Mouse (Mus musculus) liver, embryonic 11.5 days (tissue): ENCODE results near the gene Magi1. TPM values are rescaled to one million over a fixed set of nuclear protein-coding genes. Genes with fewer than 3 reads are reported as not detected.

Experiments used
- ATAC-seq: fragments of 200-750 bp; cut with Nextera tagmentation; replicated peaks from 2 replicates; pipeline ENCODE4 v1.8.0; 2017; ENCODE audit warnings: moderate number of reproducible peaks, mild to moderate bottlenecking, moderate TSS enrichment, moderate library complexity; ENCODE audit not compliant: low FRiP score
- DNase-seq: peaks from one replicate; pipeline ENCODE4 v3.0.0-alpha.2; 2017; ENCODE audit warnings: low spot score
- H3K27ac ChIP-seq: fragments of 300-500 bp; sonication (generic); 2 replicates; pipeline ENCODE4 v1.5.1; 2014; ENCODE audit warnings: mild to moderate bottlenecking, low read depth, low read length, control low read depth
- H3K27me3 ChIP-seq: fragments of 300-500 bp; sonication (generic); replicated peaks from 2 replicates; pipeline ENCODE4 v1.6.1; 2014; ENCODE audit warnings: low read length, mixed read lengths; ENCODE audit not compliant: control insufficient read depth, insufficient read depth
- H3K36me3 ChIP-seq: fragments of 300-500 bp; sonication (generic); 2 replicates; pipeline ENCODE4 v1.6.1; 2014; ENCODE audit warnings: mild to moderate bottlenecking, low read length, moderate library complexity, mixed read lengths; ENCODE audit not compliant: control insufficient read depth, insufficient read depth
- H3K4me1 ChIP-seq: fragments of 300-500 bp; sonication (generic); replicated peaks from 2 replicates; pipeline ENCODE4 v1.6.1; 2014; ENCODE audit warnings: low read length, mixed read lengths; ENCODE audit not compliant: control insufficient read depth, insufficient read depth
- H3K4me2 ChIP-seq: fragments of 300-500 bp; sonication (generic); 2 replicates; pipeline ENCODE4 v1.6.1; 2014; ENCODE audit warnings: mild to moderate bottlenecking, control low read depth, moderate library complexity
- H3K4me3 ChIP-seq: fragments of 300-500 bp; sonication (generic); 2 replicates; pipeline ENCODE4 v1.5.1; 2014; ENCODE audit warnings: low read depth, low read length, control low read depth
- H3K9ac ChIP-seq: fragments of 300-500 bp; sonication (generic); 2 replicates; pipeline ENCODE4 v1.6.1; 2014; ENCODE audit warnings: low read depth, low read length, control low read depth
- H3K9me3 ChIP-seq: fragments of 300-500 bp; sonication (generic); 2 replicates; pipeline ENCODE4 v1.6.1; 2016; ENCODE audit warnings: low read length, inconsistent platforms, mixed read lengths; ENCODE audit not compliant: control insufficient read depth
- WGBS: fragments of 180-500 bp; shearing (Covaris S2); extraction: QIAGEN DNeasy Blood & Tissue Kit; methylation state at CpG from one replicate; pipeline ENCODE4 v1.1.7; 2014; 5-methylcytosine and 5-hydroxymethylcytosine counted together
- polyA plus RNA-seq: library from polyadenylated mRNA; unstranded; fragments of >200 nt; fragmentation: Nextera tagmentation; extraction: Ambion mirVana; gene quantifications from 2 replicates; pipeline ENCODE4 v1.2.1, GENCODE M21; 2014

Magi1 gene
- polyA plus RNA-seq, 1 experiment from 2014 or later, result 4.6 TPM

- no peak overlapping the region for H3K4me3 ChIP-seq
- peaks cover 3% of the 10 kb centered on the region; the same call in 1 of the 2 replicates for H3K27me3 ChIP-seq
- no peaks in the 10 kb centered on the region for H3K9me3 ChIP-seq
- no peak for DNase-seq
- peaks cover 6% of the 10 kb centered on the region for H3K4me1 ChIP-seq
- H3K9ac ChIP-seq, result no peak overlapping the region
- no peak overlapping the region for H3K27ac ChIP-seq
- no peak overlapping the region for H3K4me2 ChIP-seq
- WGBS, result 75% methylated on average over 14 of the region's 14 CpGs
- H3K36me3 ChIP-seq, result no peaks in the 10 kb centered on the region
- no peak for ATAC-seq
These were observed 100.3 kb downstream of the Magi1 start for GRCm38 (mm10) chr6:94183354-94183851.

- no peak overlapping the region for H3K4me2 ChIP-seq
- no peak for ATAC-seq
- WGBS, result 45% methylated on average over 2 of the region's 2 CpGs
- H3K9me3 ChIP-seq, result no peaks in the 10 kb centered on the region
- H3K36me3 ChIP-seq, result no peaks in the 10 kb centered on the region
- peaks cover 3% of the 10 kb centered on the region; the same call in 1 of the 2 replicates for H3K4me1 ChIP-seq
- H3K9ac ChIP-seq, result no peak overlapping the region
- H3K4me3 ChIP-seq, result no peak overlapping the region
- H3K27me3 ChIP-seq, result 0 out of 2 replicates have a peak, but pooled peaks cover 7% of the 10 kb centered on the region
- no peak for DNase-seq
- no peak overlapping the region for H3K27ac ChIP-seq
These were observed 102.0 kb downstream of the Magi1 start for GRCm38 (mm10) chr6:94181673-94182255.

DNA sequence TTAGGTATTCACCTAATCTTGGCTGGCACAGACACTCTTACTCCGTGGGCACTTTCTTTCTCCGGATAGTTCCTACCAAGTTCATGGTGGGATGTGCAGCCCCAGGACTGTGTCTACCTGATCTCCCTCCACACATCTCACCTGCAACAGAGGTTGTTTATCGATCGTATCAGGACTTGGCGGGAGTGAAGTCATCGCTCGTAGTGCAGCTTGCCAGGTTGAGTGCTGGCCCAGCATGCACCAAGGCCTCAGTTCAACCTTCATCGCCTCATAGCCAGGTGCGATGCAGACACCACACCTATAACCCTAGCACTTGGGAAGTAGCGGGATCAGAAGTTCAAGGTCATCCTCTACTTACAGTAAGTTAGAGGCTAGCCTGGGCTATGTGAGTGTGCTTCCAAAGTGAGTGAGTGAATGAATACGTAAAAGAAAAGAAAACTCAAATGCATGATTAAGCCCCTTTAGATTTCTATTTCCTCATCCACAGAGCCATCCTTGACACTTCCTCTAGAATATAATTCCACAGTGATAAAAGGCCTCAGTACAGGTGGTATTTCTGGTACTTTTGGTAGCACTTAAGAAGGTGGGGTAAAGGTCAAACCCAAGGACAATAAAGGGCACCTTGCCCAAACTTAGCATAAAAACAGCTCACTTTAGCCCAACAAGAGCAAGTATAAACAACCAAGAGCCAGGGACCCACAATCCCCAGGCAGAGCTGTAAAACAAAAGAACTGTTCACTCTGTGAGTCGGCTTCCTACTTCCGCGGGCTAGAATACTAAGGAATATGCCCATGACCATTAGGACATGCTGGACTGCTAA lies 103.2 kb downstream of the Magi1 start:
- no peak for DNase-seq
- no peaks in the 10 kb centered on the region for H3K9me3 ChIP-seq
- no peak overlapping the region for H3K4me3 ChIP-seq
- H3K27ac ChIP-seq, result no peak overlapping the region
- no peak overlapping the region for H3K9ac ChIP-seq
- WGBS, result 87% methylated on average over 14 of the region's 14 CpGs
- no peak overlapping the region for H3K4me2 ChIP-seq
- H3K4me1 ChIP-seq, result peaks cover 3% of the 10 kb centered on the region; the same call in 1 of the 2 replicates
- peaks cover 10% of the 10 kb centered on the region; the same call in 1 of the 2 replicates for H3K27me3 ChIP-seq
- no peaks in the 10 kb centered on the region for H3K36me3 ChIP-seq
- no peak for ATAC-seq

DNA sequence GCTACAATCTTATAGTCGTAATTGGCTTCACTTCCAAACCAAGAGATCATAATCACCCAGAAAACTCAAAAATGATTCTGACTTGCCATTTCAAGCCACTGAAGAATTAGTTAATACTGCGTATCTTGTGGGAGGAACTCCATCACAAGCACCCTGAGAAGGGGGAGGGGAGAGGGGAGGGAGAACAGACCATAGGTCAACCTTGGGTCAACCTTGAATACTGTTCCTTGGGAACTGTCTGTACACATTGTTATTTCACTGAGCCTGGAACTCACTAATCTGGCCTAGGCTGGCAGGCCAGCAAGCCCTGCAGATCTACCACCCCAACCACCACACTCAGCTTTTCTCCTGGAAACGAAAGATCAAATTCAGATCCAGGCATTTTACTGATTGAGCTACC lies 106.2 kb downstream of the Magi1 start:
- Histone ChIP-seq H3K9me3 (no peaks in the 10 kb centered on the region), H3K4me3 (no peak overlapping the region), H3K9ac (no peak overlapping the region), H3K36me3 (no peaks in the 10 kb centered on the region), H3K27ac (no peak overlapping the region), H3K27me3 (peaks cover 6% of the 10 kb centered on the region; the same call in 1 of the 2 replicates), H3K4me2 (no peak overlapping the region), H3K4me1 (peaks cover 3% of the 10 kb centered on the region; the same call in 1 of the 2 replicates)
- 73% methylated on average over 3 of the region's 3 CpGs for WGBS
- DNase-seq (no peak), ATAC-seq (no peak)

- DNase-seq (no peak), ATAC-seq (no peak)
- Histone ChIP-seq H3K9me3 (no peaks in the 10 kb centered on the region), H3K4me2 (no peak overlapping the region), H3K27ac (no peak overlapping the region), H3K27me3 (peaks cover 6% of the 10 kb centered on the region; the same call in 1 of the 2 replicates), H3K9ac (no peak overlapping the region), H3K4me3 (no peak overlapping the region), H3K4me1 (peaks cover 3% of the 10 kb centered on the region; the same call in 1 of the 2 replicates), H3K36me3 (no peaks in the 10 kb centered on the region)
- 27% methylated on average over 4 of the region's 4 CpGs for WGBS
These were observed 107.0 kb downstream of the Magi1 start for GRCm38 (mm10) chr6:94176705-94177104.

GRCm38 (mm10) chr6:94171250-94171649 lies 112.5 kb downstream of the Magi1 start:
- no peak overlapping the region for H3K4me3 ChIP-seq
- 49% methylated on average over 8 of the region's 8 CpGs for WGBS
- H3K27me3 ChIP-seq, result no peaks in the 10 kb centered on the region
- H3K9ac ChIP-seq, result no peak overlapping the region
- H3K27ac ChIP-seq, result no peak overlapping the region
- ATAC-seq (no peak), DNase-seq (no peak)
- H3K4me1 ChIP-seq, result no peaks in the 10 kb centered on the region
- no peak overlapping the region for H3K4me2 ChIP-seq
- H3K36me3 ChIP-seq, result no peaks in the 10 kb centered on the region
- no peaks in the 10 kb centered on the region for H3K9me3 ChIP-seq

GRCm38 (mm10) chr6:94169581-94170194 lies 114.0 kb downstream of the Magi1 start:
- DNase-seq (no peak), ATAC-seq (no peak)
- Histone ChIP-seq H3K9ac (no peak overlapping the region), H3K9me3 (no peaks in the 10 kb centered on the region), H3K36me3 (no peaks in the 10 kb centered on the region), H3K27ac (no peak overlapping the region), H3K4me2 (no peak overlapping the region), H3K27me3 (no peaks in the 10 kb centered on the region), H3K4me3 (no peak overlapping the region), H3K4me1 (peaks cover 10% of the 10 kb centered on the region)
- WGBS, result 75% methylated on average over 9 of the region's 9 CpGs

- no peaks in the 10 kb centered on the region for H3K27me3 ChIP-seq
- no peaks in the 10 kb centered on the region for H3K36me3 ChIP-seq
- no peak overlapping the region for H3K4me2 ChIP-seq
- no peak overlapping the region for H3K4me3 ChIP-seq
- DNase-seq (no peak), ATAC-seq (no peak)
- WGBS, result 71% methylated on average over 1 of the region's 1 CpGs
- H3K4me1 ChIP-seq, result peaks cover 27% of the 10 kb centered on the region
- H3K27ac ChIP-seq, result no peak overlapping the region
- no peak overlapping the region for H3K9ac ChIP-seq
- no peaks in the 10 kb centered on the region for H3K9me3 ChIP-seq
These were observed 117.8 kb downstream of the Magi1 start for GRCm38 (mm10) chr6:94165951-94166350.
